ENCODE assay signal across 32 mouse cellular contexts in the genomic region with DNA sequence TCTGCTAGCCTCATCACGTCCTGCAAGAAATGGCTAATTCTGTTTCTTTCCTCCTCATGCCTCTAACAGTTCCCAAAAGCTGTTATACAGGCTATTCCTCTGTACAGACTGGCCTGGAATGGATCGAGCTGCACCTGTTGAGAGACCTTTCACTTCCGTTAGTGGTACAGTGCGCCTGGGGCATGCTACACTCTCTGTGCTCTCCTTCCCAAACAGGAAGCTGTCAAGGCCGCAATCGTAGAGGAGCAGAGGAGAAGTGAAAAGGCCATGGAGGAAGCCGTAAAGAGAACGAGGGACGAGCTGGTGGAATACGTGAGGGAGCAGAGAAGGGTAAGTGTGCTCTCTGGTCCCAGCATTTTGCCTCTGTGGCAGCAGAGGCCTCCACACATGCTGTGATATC.
DNase-seq lines count a peak whose midpoint lies in the region; ATAC-seq and TF ChIP-seq lines count a peak whose summit lies in the region.
"Had no signal": no experiment of that assay in that cellular context is flagged by ENCODE, and none has a peak within 500 bp of the region (broad histone marks: within the 10 kb centered on the region; RNA-seq: fewer than 3 reads in every experiment).

No protein-coding gene starts in this region.

- TF ChIP-seq CTCF in liver, embryonic 14.5 days (IDR thresholded peaks at IDR 0.05; ENCODE audit: low read depth), result no peak
- TF ChIP-seq CTCF in intestine, postnatal 0 days (IDR thresholded peaks at IDR 0.05; ENCODE audit: low read depth), result no peak

- H3K4me3 ChIP-seq in liver, embryonic 14.5 days (ENCODE audit: insufficient read depth in 1 of 2, low read depth in 2 of 2, low read length in 2 of 2), result no peak overlapping the region
- H3K4me3 ChIP-seq in intestine, postnatal 0 days (ENCODE audit: low read depth, low read length), result no peak overlapping the region
- H3K4me3 ChIP-seq: forebrain, embryonic 13.5 days; heart, embryonic 15.5 days; hindbrain, embryonic 10.5 days; intestine, embryonic 15.5 days; limb, embryonic 10.5 days; limb, embryonic 15.5 days; myocyte; neural tube, embryonic 12.5 days had no signal

- no peaks in the 10 kb centered on the region for H3K27me3 ChIP-seq in liver, embryonic 14.5 days (ENCODE audit: control insufficient read depth, insufficient read depth, low read length)
- no peaks in the 10 kb centered on the region for H3K27me3 ChIP-seq in intestine, postnatal 0 days (replicated peaks; ENCODE audit: control insufficient read depth, insufficient read depth, low read length)
- H3K27me3 ChIP-seq: forebrain, embryonic 13.5 days; heart, embryonic 15.5 days; intestine, embryonic 15.5 days; limb, embryonic 15.5 days; neural tube, embryonic 12.5 days had no signal

- no peak overlapping the region for H3K4me2 ChIP-seq in liver, embryonic 14.5 days (ENCODE audit: low read depth)
- no peak overlapping the region for H3K4me2 ChIP-seq in intestine, postnatal 0 days (replicated peaks; ENCODE audit: low read depth)
- H3K4me2 ChIP-seq: forebrain, embryonic 13.5 days; heart, embryonic 15.5 days; intestine, embryonic 15.5 days; limb, embryonic 15.5 days; lung, embryonic 14.5 days; neural tube, embryonic 12.5 days had no signal

- H3K36me3 ChIP-seq in liver, embryonic 14.5 days (replicated peaks; ENCODE audit: control insufficient read depth, insufficient read depth, low read depth), result no peaks in the 10 kb centered on the region
- H3K36me3 ChIP-seq in intestine, postnatal 0 days (ENCODE audit: control insufficient read depth, insufficient read depth), result no peaks in the 10 kb centered on the region
- H3K36me3 ChIP-seq: heart, embryonic 15.5 days; hindbrain, embryonic 10.5 days; intestine, embryonic 15.5 days; limb, embryonic 10.5 days; limb, embryonic 15.5 days; neural tube, embryonic 12.5 days had no signal

- WGBS in liver, embryonic 14.5 days (ENCODE audit: insufficient replicate concordance), result 33% methylated on average over 10 of the region's 10 CpGs
- 79% methylated on average over 10 of the region's 10 CpGs for WGBS in intestine, postnatal 0 days

- peaks cover 0 to 4% of the 10 kb centered on the region in 2 experiments; a peak in 1 of 4 replicates for H3K4me1 ChIP-seq in liver, embryonic 14.5 days (replicated peaks; ENCODE audit: control insufficient read depth in 2 of 2, insufficient read depth in 2 of 2, low read length in 1 of 2)
- H3K4me1 ChIP-seq in intestine, postnatal 0 days (replicated peaks; ENCODE audit: control insufficient read depth, insufficient read depth, low read length), result no peaks in the 10 kb centered on the region
- H3K4me1 ChIP-seq: forebrain, embryonic 13.5 days; hindbrain, embryonic 10.5 days; intestine, embryonic 15.5 days; limb, embryonic 15.5 days; neural tube, embryonic 12.5 days had no signal

- peak; percentile 80 for DNase-seq in heart, adult 11 months
- no peak for DNase-seq in heart, postnatal 4 days
- no peak for DNase-seq in liver, embryonic 14.5 days (ENCODE audit: low read depth in 3 of 3, low spot score in 3 of 3)
- DNase-seq in liver, result no peak
- no peak for DNase-seq in frontal cortex, postnatal 10 days (ENCODE audit: low spot score in 2 of 2)
- DNase-seq: adrenal gland, postnatal 10 days; cerebellum, adult 8-10 months; cerebellum, postnatal 25 days; gastrocnemius, postnatal 36 days; kidney, adult 8-10 months; kidney, postnatal 4 days; layer of hippocampus, postnatal 36 days; lung, embryonic 14.5 days; lung, postnatal 14 days; right cerebral cortex, postnatal 4 days; thymus, adult 18-20 months had no signal

- H3K9me3 ChIP-seq in liver, embryonic 14.5 days (ENCODE audit: control insufficient read depth, low read length), result no peaks in the 10 kb centered on the region
- no peaks in the 10 kb centered on the region for H3K9me3 ChIP-seq in intestine, postnatal 0 days (ENCODE audit: control insufficient read depth)
- H3K9me3 ChIP-seq: forebrain, embryonic 13.5 days; G1E; heart, embryonic 15.5 days; hindbrain, embryonic 10.5 days; intestine, embryonic 15.5 days; limb, embryonic 10.5 days; limb, embryonic 15.5 days; neural tube, embryonic 12.5 days had no signal

- peak; percentile 22; the same call in 1 of the 2 replicates for ATAC-seq in liver, embryonic 14.5 days (ENCODE audit: insufficient read depth)
- peak; percentile 82 for ATAC-seq in common myeloid progenitor, adult 5-6 weeks (replicated peaks; ENCODE audit: low read depth, poor library complexity, severe bottlenecking)
- ATAC-seq in megakaryocyte, adult 5-6 weeks (ENCODE audit: poor library complexity, severe bottlenecking), result peak; percentile 79
- ATAC-seq in intestine, postnatal 0 days, result no peak
- ATAC-seq: forebrain, embryonic 13.5 days; hindbrain, embryonic 16.5 days; intestine, embryonic 15.5 days; midbrain, embryonic 16.5 days had no signal

- H3K9ac ChIP-seq in liver, embryonic 14.5 days (replicated peaks), result no peak overlapping the region
- no peak overlapping the region for H3K9ac ChIP-seq in intestine, postnatal 0 days (ENCODE audit: low read depth, low read length)
- H3K9ac ChIP-seq: forebrain, embryonic 13.5 days; heart, embryonic 15.5 days; intestine, embryonic 15.5 days; limb, embryonic 15.5 days; lung, embryonic 14.5 days; neural tube, embryonic 12.5 days had no signal

- H3K27ac ChIP-seq in liver, embryonic 14.5 days, result no peak overlapping the region
- no peak overlapping the region for H3K27ac ChIP-seq in intestine, postnatal 0 days (ENCODE audit: low read depth, low read length)
- H3K27ac ChIP-seq: forebrain, embryonic 13.5 days; heart, embryonic 15.5 days; hindbrain, embryonic 10.5 days; intestine, embryonic 15.5 days; kidney, postnatal 0 days; limb, embryonic 10.5 days; limb, embryonic 15.5 days; neural tube, embryonic 12.5 days; stomach, postnatal 0 days had no signal

- TF ChIP-seq EP300 in liver, embryonic 14.5 days (IDR thresholded peaks at IDR 0.05; ENCODE audit: low read depth), result no peak
